Mouse (Mus musculus): Measurements from ENCODE around the gene Anks4b.
A peak's percentile ranks its signal among the peaks of the same experiment; 100 is the strongest.

Anks4b gene

DNA sequence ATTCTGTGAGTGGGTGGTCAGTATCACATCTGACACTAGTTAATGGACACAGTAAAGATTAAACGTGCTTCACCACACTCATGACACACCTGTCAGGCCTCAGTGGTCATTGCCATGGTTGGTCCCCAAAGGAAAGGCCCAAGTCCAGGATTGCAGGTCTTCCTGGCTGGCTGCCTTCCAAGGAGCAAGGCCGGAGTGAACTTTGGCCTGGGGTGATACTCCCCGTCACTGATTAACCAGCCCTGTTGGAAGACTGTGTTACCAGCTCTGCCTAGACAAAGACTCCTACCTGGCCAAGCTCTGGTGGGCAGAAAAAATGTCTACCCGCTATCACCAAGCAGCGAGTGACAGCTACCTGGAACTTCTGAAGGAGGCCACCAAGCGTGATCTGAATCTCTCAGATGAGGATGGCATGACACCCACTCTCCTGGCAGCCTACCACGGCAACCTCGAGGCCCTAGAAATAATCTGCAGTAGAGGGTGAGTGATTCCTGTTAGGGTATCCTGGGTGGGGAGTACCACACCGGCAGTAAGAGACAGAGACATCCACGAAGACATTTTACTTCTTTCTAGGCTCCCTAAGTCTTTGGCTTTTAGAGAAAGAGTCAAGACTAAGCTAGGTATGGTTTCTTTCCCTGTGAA, at the start of gene Anks4b:
Anks4b (plus strand) TSS at position 256 of the 642 bp plus-strand sequence.
- DNase-seq, result no peak

DNA sequence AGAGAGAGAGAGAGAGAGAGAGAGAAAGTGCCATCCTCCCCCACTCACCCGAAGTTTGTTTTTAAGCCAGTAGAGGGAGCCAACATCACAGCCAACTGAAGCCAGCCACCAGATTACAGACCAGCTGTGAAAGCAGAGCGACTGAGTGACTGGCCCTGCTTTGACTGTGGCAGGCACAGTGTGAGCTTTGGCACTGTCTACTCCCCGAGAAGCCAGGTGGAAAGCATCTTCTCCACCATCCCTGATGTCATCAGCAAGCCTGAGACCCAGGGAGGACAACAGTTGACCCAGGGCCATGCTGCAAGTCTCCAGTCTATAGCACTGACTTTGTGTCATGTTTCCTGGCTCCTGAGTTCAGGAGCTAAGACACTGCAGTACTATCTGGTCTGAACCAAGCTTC, 48.8 kb upstream of the Anks4b start:
- DNase-seq, result peak; percentile 93

- DNase-seq, result no peak
Measured at GRCm38 (mm10) chr7:120126976-120127685, 46.5 kb upstream of the Anks4b start.

- peak; percentile 6 for DNase-seq
Measured at GRCm38 (mm10) chr7:120127686-120128059, 46.0 kb upstream of the Anks4b start.

DNA sequence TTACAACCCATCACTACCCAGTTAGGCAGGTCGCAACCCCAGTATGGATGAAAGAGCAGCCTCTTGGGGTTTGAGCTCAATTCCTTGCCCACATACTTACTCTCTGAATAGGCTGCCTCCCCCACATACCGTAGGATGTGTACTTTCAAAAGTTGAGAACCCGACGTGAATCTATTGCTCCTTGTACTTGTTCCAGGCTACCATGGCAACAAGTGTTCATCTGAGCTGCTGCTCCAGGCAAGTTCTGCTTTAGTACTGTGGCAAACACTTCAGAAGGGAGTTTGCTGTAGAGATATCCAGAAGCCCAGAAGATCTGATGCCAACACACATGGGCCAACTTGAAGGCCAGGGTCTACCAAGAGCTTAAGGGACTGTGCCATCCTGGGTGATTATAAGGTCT, 44.7 kb upstream of the Anks4b start:
- no peak for DNase-seq

DNA sequence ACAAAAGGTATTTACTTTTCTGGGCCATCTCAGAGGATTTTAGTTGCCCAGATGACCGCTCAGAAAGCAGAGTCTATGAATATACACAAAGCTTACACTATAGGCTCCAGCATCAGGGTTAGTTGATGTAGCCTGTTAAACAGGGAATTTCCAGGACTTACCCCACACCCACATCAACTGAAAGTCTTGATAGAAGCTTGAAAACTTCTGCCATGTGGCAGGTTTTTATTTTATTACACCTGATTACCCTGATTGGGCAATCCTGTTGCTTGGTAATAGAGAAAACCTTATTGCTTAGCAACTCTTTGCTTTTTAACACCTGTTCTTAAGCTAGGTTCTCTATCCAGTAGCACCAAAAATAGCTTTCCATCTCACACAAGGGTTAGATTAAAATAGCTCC, 30.9 kb upstream of the Anks4b start:
- no peak for DNase-seq

DNA sequence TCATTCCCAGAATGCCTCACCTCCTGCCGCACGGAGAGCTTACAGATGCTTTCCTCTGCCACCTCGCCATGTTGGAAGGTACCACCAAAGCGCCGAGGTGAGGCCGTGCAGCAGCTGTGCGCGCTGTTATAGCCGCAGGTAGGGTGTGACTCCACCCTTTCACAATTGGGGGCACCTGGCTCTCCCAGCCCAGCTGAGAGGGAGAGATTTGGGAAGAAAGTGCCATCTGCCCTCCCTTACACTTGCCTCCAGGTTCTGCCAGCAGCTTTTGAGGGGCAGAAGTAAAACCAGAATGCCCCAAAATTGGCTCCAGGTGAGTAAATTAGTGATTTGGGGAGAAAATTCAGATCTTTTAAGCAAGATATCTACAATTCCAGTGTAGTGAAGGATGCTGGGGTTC, 28.5 kb upstream of the Anks4b start, which contains the start of gene Zp2:
Zp2 (minus strand) TSS at position 101 of the 400 bp plus-strand sequence.
- DNase-seq, result no peak

- DNase-seq, result peak; percentile 13
Measured at GRCm38 (mm10) chr7:120150257-120150656, 23.4 kb upstream of the Anks4b start.

GRCm38 (mm10) chr7:120150898-120151297, 22.8 kb upstream of the Anks4b start:
- no peak for DNase-seq

DNA sequence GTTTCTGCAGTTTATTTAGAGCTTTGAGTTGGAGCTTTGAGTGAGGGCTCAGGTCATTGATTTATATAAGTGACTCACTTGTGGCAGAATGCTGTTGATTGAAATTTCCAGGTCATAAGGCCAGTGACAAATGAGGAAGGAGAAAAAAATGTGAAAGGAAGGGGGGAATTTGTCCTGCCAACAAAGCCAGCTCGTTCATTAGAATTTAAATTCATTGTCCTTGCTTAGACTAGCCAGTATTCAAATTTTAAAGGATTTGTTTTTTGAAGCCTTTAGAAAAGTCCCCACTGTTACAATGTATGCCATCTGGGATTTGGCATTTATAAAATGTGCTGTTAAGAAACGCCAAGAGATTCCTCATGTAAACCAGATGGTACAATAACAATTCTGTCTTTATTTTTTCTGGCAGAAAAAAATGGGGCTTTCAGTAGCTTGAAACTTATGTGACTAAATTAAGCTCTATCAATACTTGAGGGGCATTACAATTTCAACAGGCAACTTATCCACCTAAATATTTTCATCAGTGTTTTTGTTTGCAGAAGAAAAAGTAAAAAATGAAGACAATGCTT, 16.7 kb upstream of the Anks4b start:
- peak; percentile 61 for DNase-seq

GRCm38 (mm10) chr7:120157575-120158061, 16.0 kb upstream of the Anks4b start:
- peak; percentile 95 for DNase-seq

GRCm38 (mm10) chr7:120158121-120158613, 15.5 kb upstream of the Anks4b start:
- peak; percentile 91 for DNase-seq

GRCm38 (mm10) chr7:120163581-120164251, 9.9 kb upstream of the Anks4b start:
- DNase-seq, result no peak

GRCm38 (mm10) chr7:120172188-120172700, 1.4 kb upstream of the Anks4b start:
- DNase-seq, result no peak

DNA sequence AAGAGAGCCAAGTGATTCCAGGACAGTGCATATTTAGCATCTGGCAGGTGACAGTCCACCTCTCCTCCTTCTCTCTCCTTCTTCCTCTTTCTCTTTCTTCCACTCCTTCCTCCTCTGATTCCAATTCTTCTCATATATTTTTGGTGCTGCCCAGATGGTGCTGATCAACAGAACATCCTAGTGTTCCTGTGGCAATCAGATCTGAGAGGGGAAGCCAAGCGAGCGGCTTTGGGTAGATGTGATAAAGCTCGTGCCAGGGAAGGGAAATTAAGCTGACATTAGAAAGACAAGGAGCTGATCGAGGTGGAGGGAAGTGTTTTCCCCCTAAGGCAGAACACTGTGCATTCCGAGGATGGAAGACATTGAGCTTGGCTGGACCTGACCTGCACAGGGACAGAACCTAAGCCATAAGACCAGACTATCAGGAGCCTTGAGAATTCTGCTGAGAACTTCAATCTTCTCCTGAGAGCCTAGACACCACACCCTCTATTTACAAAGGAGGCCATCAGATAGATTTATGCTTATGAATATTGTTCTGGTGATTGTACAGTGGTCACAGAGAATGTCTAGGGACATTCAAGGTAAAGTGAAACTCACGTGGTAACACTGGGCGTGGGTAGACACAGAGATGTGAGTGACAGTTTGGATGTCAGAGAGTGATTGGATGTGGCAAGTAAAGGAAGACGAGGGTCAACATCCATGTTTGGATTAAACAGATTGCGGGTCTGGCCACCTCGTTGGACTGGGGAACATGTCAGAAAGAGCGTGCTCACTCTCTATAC, 1.3 kb downstream of the Anks4b start:
- DNase-seq, result no peak

- no peak for DNase-seq
Measured at GRCm38 (mm10) chr7:120177611-120178010, 4.0 kb downstream of the Anks4b start.

GRCm38 (mm10) chr7:120178935-120179334, 5.3 kb downstream of the Anks4b start:
- DNase-seq, result no peak

GRCm38 (mm10) chr7:120180547-120180946, 6.9 kb downstream of the Anks4b start:
- DNase-seq, result no peak

- peak; percentile 51 for DNase-seq
Measured at GRCm38 (mm10) chr7:120181401-120182230, 8.0 kb downstream of the Anks4b start.

- DNase-seq, result no peak
Measured at GRCm38 (mm10) chr7:120182891-120183290, 9.2 kb downstream of the Anks4b start.

GRCm38 (mm10) chr7:120188946-120189345, 15.3 kb downstream of the Anks4b start:
- DNase-seq, result no peak

Measured in retina, postnatal 1 day (tissue).